Mouse (Mus musculus) limb, embryonic 13.5 days (tissue): Measurements from ENCODE around the gene Tent5b. TPM values are rescaled to one million over a fixed set of nuclear protein-coding genes. Genes with fewer than 3 reads are reported as not detected.

Experiments used
- ATAC-seq: fragments of 200-750 bp; cut with Nextera tagmentation; 2 replicates; pipeline ENCODE4 v1.8.0; 2017; ENCODE audit warnings: low read depth, moderate number of reproducible peaks, moderate TSS enrichment; ENCODE audit not compliant: low FRiP score
- H3K27ac ChIP-seq: fragments of 300-500 bp; sonication (generic); 2 replicates; pipeline ENCODE4 v1.5.1; 2015; ENCODE audit warnings: inconsistent platforms, mild to moderate bottlenecking, moderate library complexity
- H3K27me3 ChIP-seq: fragments of 300-500 bp; sonication (generic); 2 replicates; pipeline ENCODE4 v1.6.1; 2015; ENCODE audit warnings: mild to moderate bottlenecking, inconsistent platforms
- H3K36me3 ChIP-seq: fragments of 300-500 bp; sonication (generic); 2 replicates; pipeline ENCODE4 v1.6.1; 2015; ENCODE audit warnings: inconsistent platforms, mild to moderate bottlenecking, moderate library complexity
- H3K4me1 ChIP-seq: fragments of 300-500 bp; sonication (generic); 2 replicates; pipeline ENCODE4 v1.6.1; 2015; ENCODE audit warnings: inconsistent platforms
- H3K4me2 ChIP-seq: fragments of 300-500 bp; sonication (generic); replicated peaks from 2 replicates; pipeline ENCODE4 v1.6.1; 2015; ENCODE audit warnings: inconsistent platforms, mild to moderate bottlenecking, moderate library complexity
- H3K4me3 ChIP-seq: fragments of 300-500 bp; sonication (generic); 2 replicates; pipeline ENCODE4 v1.5.1; 2015; ENCODE audit warnings: moderate library complexity, mild to moderate bottlenecking, inconsistent platforms
- H3K9ac ChIP-seq: fragments of 300-500 bp; sonication (generic); 2 replicates; pipeline ENCODE4 v1.6.1; 2015; ENCODE audit warnings: mild to moderate bottlenecking, inconsistent platforms
- H3K9me3 ChIP-seq: fragments of 300-500 bp; sonication (generic); 2 replicates; pipeline ENCODE4 v1.6.1; 2016; ENCODE audit warnings: inconsistent platforms
- WGBS: fragments of 180-500 bp; shearing (Covaris S2); methylation state at CpG from one replicate; pipeline ENCODE4 v1.1.7; 2015; 5-methylcytosine and 5-hydroxymethylcytosine counted together
- polyA plus RNA-seq: library from polyadenylated mRNA; unstranded; fragments of >200 nt; fragmentation: Nextera tagmentation; extraction: Ambion mirVana; gene quantifications from 2 replicates; pipeline ENCODE4 v1.2.1, GENCODE M21; 2015

The Tent5b gene
- polyA plus RNA-seq: 0.87 and 0.92 TPM in 2 replicates

- Histone ChIP-seq H3K36me3 (no peaks in the 10 kb centered on the region), H3K27me3 (peaks cover 73% of the 10 kb centered on the region), H3K4me3 (peak within 1 kb of the TSS; percentile 52), H3K9ac (peak within 1 kb of the TSS; percentile 59), H3K4me2 (peak within 1 kb of the TSS; percentile 67), H3K4me1 (peaks cover 17% of the 10 kb centered on the region), H3K9me3 (no peaks in the 10 kb centered on the region), H3K27ac (no peak within 1 kb of the TSS)
- peak; percentile 98 for ATAC-seq
- WGBS: 3% methylated on average over 29 of the region's 29 CpGs
Observed at GRCm38 (mm10) chr4:133479458-133480184, at the start of gene Tent5b. TSS of gene Tent5b (plus strand) at chr4:133480132.

GRCm38 (mm10) chr4:133431508-133431907, 48.4 kb upstream of the Tent5b start:
- H3K4me2 ChIP-seq: no peak overlapping the region
- ATAC-seq: no peak
- peaks cover 9% of the 10 kb centered on the region; the same call in 1 of the 2 replicates for H3K4me1 ChIP-seq
- no peaks in the 10 kb centered on the region for H3K27me3 ChIP-seq
- no peak overlapping the region for H3K27ac ChIP-seq
- no peak overlapping the region for H3K4me3 ChIP-seq
- H3K9me3 ChIP-seq: no peaks in the 10 kb centered on the region
- WGBS: 89% methylated on average over 6 of the region's 6 CpGs
- H3K36me3 ChIP-seq: no peaks in the 10 kb centered on the region
- H3K9ac ChIP-seq: no peak overlapping the region

GRCm38 (mm10) chr4:133432560-133433171, 47.3 kb upstream of the Tent5b start:
- ATAC-seq: no peak
- no peaks in the 10 kb centered on the region for H3K27me3 ChIP-seq
- H3K4me1 ChIP-seq: peaks cover 1% of the 10 kb centered on the region; the same call in 1 of the 2 replicates
- no peak overlapping the region for H3K9ac ChIP-seq
- H3K36me3 ChIP-seq: no peaks in the 10 kb centered on the region
- peak overlapping the region; percentile 27; the same call in 1 of the 2 replicates for H3K4me2 ChIP-seq
- WGBS: 17% methylated on average over 17 of the region's 17 CpGs
- H3K27ac ChIP-seq: no peak overlapping the region
- H3K4me3 ChIP-seq: no peak overlapping the region
- H3K9me3 ChIP-seq: no peaks in the 10 kb centered on the region

- 95% methylated on average over 11 of the region's 11 CpGs for WGBS
- H3K4me2 ChIP-seq: no peak overlapping the region
Observed at GRCm38 (mm10) chr4:133435921-133436320, 44.0 kb upstream of the Tent5b start.

GRCm38 (mm10) chr4:133439460-133440376, 40.2 kb upstream of the Tent5b start:
- WGBS: 5% methylated on average over 17 of the region's 17 CpGs
- no peaks in the 10 kb centered on the region for H3K9me3 ChIP-seq
- H3K27ac ChIP-seq: peak overlapping the region; percentile 89
- H3K4me3 ChIP-seq: peak overlapping the region; percentile 11; the same call in 1 of the 2 replicates
- ATAC-seq: peak; percentile 85
- H3K36me3 ChIP-seq: no peaks in the 10 kb centered on the region
- H3K9ac ChIP-seq: peak overlapping the region; percentile 48; the same call in 1 of the 2 replicates
- no peaks in the 10 kb centered on the region for H3K27me3 ChIP-seq
- H3K4me1 ChIP-seq: peaks cover 43% of the 10 kb centered on the region
- peak overlapping the region; percentile 57 for H3K4me2 ChIP-seq

More at GRCm38 (mm10) chr4:133435921-133436320, 44.0 kb upstream of the Tent5b start:
- no peaks in the 10 kb centered on the region for H3K36me3 ChIP-seq
- H3K9ac ChIP-seq: no peak overlapping the region
- ATAC-seq: no peak
- peaks cover 26% of the 10 kb centered on the region for H3K4me1 ChIP-seq
- no peak overlapping the region for H3K27ac ChIP-seq
- no peaks in the 10 kb centered on the region for H3K27me3 ChIP-seq
- H3K9me3 ChIP-seq: no peaks in the 10 kb centered on the region
- H3K4me3 ChIP-seq: no peak overlapping the region

- peak overlapping the region; percentile 57 for H3K4me2 ChIP-seq
- H3K4me3 ChIP-seq: 0 out of 2 replicates have a peak overlapping the region, but pooled peaks have one; percentile 11
- peaks cover 43% of the 10 kb centered on the region for H3K4me1 ChIP-seq
- peak overlapping the region; percentile 89; the same call in 1 of the 2 replicates for H3K27ac ChIP-seq
- ATAC-seq: peak; percentile 34
- H3K9me3 ChIP-seq: no peaks in the 10 kb centered on the region
- no peaks in the 10 kb centered on the region for H3K36me3 ChIP-seq
- WGBS: 1% methylated on average over 6 of the region's 6 CpGs
- 0 out of 2 replicates have a peak overlapping the region, but pooled peaks have one; percentile 48 for H3K9ac ChIP-seq
- no peaks in the 10 kb centered on the region for H3K27me3 ChIP-seq
Observed at GRCm38 (mm10) chr4:133440377-133440795, 39.5 kb upstream of the Tent5b start.

GRCm38 (mm10) chr4:133442194-133442593, 37.7 kb upstream of the Tent5b start:
- H3K36me3 ChIP-seq: no peaks in the 10 kb centered on the region
- peaks cover 43% of the 10 kb centered on the region for H3K4me1 ChIP-seq
- peak overlapping the region; percentile 86 for H3K27ac ChIP-seq
- 42% methylated on average over 3 of the region's 3 CpGs for WGBS
- H3K27me3 ChIP-seq: no peaks in the 10 kb centered on the region
- no peak for ATAC-seq
- H3K4me3 ChIP-seq: no peak overlapping the region
- H3K9ac ChIP-seq: no peak overlapping the region
- H3K9me3 ChIP-seq: no peaks in the 10 kb centered on the region
- no peak overlapping the region for H3K4me2 ChIP-seq

GRCm38 (mm10) chr4:133443085-133443484, 36.8 kb upstream of the Tent5b start:
- Histone ChIP-seq H3K9me3 (no peaks in the 10 kb centered on the region), H3K27me3 (no peaks in the 10 kb centered on the region), H3K9ac (no peak overlapping the region; the same call in 1 of the 2 replicates), H3K36me3 (no peaks in the 10 kb centered on the region), H3K4me2 (peak overlapping the region; percentile 21; the same call in 1 of the 2 replicates), H3K27ac (peak overlapping the region; percentile 86), H3K4me1 (peaks cover 40% of the 10 kb centered on the region), H3K4me3 (no peak overlapping the region)
- 59% methylated on average over 5 of the region's 5 CpGs for WGBS
- 0 out of 2 replicates have a peak, but pooled peaks have one; percentile 31 for ATAC-seq

GRCm38 (mm10) chr4:133445727-133446126, 34.2 kb upstream of the Tent5b start:
- WGBS: 91% methylated on average over 5 of the region's 5 CpGs
- no peak for ATAC-seq
- Histone ChIP-seq H3K27ac (no peak overlapping the region), H3K4me1 (peaks cover 33% of the 10 kb centered on the region), H3K9me3 (no peaks in the 10 kb centered on the region), H3K4me3 (no peak overlapping the region), H3K9ac (no peak overlapping the region), H3K4me2 (no peak overlapping the region), H3K36me3 (no peaks in the 10 kb centered on the region), H3K27me3 (no peaks in the 10 kb centered on the region)

- H3K27ac ChIP-seq: no peak overlapping the region
- no peaks in the 10 kb centered on the region for H3K9me3 ChIP-seq
- no peak overlapping the region for H3K9ac ChIP-seq
- H3K27me3 ChIP-seq: no peaks in the 10 kb centered on the region
- H3K4me2 ChIP-seq: no peak overlapping the region
- no peaks in the 10 kb centered on the region for H3K36me3 ChIP-seq
- no peak overlapping the region for H3K4me3 ChIP-seq
- 41% methylated on average over 5 of the region's 5 CpGs for WGBS
- peaks cover 22% of the 10 kb centered on the region for H3K4me1 ChIP-seq
- ATAC-seq: no peak
Observed at GRCm38 (mm10) chr4:133447366-133447765, 32.6 kb upstream of the Tent5b start.

- no peak overlapping the region for H3K27ac ChIP-seq
Observed at GRCm38 (mm10) chr4:133447967-133448366, 32.0 kb upstream of the Tent5b start.

More at GRCm38 (mm10) chr4:133447967-133448366, 32.0 kb upstream of the Tent5b start:
- Histone ChIP-seq H3K9me3 (no peaks in the 10 kb centered on the region), H3K4me3 (no peak overlapping the region), H3K4me2 (no peak overlapping the region), H3K36me3 (no peaks in the 10 kb centered on the region), H3K4me1 (peaks cover 18% of the 10 kb centered on the region), H3K27me3 (no peaks in the 10 kb centered on the region), H3K9ac (no peak overlapping the region)
- ATAC-seq: no peak
- WGBS: 84% methylated on average over 11 of the region's 11 CpGs
